Comparison of ENCODE assay signal across 25 mouse cellular contexts in the genomic region with DNA sequence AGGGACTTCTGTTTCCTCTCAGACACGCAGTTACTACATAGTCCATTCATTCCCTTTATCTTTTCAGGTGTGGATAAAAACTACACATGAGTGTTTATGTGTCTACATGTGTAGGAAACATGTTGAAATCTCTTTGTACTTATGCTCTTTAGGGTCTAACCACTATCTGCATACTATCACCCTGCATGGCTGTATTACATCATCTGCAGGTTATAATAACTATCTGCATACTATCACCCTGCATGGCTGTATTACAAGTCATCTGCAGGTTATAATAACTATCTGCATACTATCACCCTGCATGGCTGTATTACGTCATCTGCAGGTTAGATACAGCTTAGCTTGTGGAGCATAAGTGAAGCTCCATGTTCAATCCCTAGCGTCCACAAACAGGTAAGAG.
"Had no signal": no experiment of that assay in that cellular context is flagged by ENCODE, and none has a peak within 500 bp of the region (broad histone marks: within the 10 kb centered on the region; RNA-seq: fewer than 3 reads in every experiment).

No protein-coding gene starts in this region.

- H3K9ac ChIP-seq: heart, embryonic 13.5 days; heart, embryonic 15.5 days; hindbrain, embryonic 13.5 days; hindbrain, embryonic 15.5 days; kidney, embryonic 15.5 days; limb, embryonic 12.5 days; liver, embryonic 13.5 days had no signal

- H3K9me3 ChIP-seq: heart, embryonic 13.5 days; heart, embryonic 15.5 days; hindbrain, embryonic 13.5 days; hindbrain, embryonic 15.5 days; kidney, embryonic 15.5 days; limb, embryonic 10.5 days; limb, embryonic 12.5 days; liver, embryonic 13.5 days had no signal

- H3K27ac ChIP-seq: gastrocnemius, adult 2 months; heart, embryonic 13.5 days; heart, embryonic 15.5 days; hindbrain, embryonic 13.5 days; hindbrain, embryonic 15.5 days; hindbrain, postnatal 0 days; kidney, embryonic 15.5 days; kidney, postnatal 0 days; layer of hippocampus, adult 2 months; left cerebral cortex, adult 2 months; limb, embryonic 10.5 days; limb, embryonic 12.5 days; liver, embryonic 13.5 days had no signal

- H3K4me1 ChIP-seq: heart, embryonic 13.5 days; heart, embryonic 15.5 days; hindbrain, embryonic 13.5 days; hindbrain, embryonic 15.5 days; kidney, embryonic 15.5 days; limb, embryonic 10.5 days; limb, embryonic 12.5 days; liver, embryonic 13.5 days had no signal

- ATAC-seq: hindbrain, postnatal 0 days; intestine, embryonic 16.5 days had no signal

- DNase-seq: gastrocnemius, adult 2 months; gastrocnemius, postnatal 10 days; gastrocnemius, postnatal 25 days; heart, adult 18-20 months; heart, postnatal 14 days; heart, postnatal 36 days; kidney, adult 11 months; kidney, adult 2 months; kidney, adult 9 months; kidney, postnatal 25 days; kidney, postnatal 4 days; liver; liver, embryonic 13.5 days had no signal

- H3K4me3 ChIP-seq: gastrocnemius, adult 2 months; heart, embryonic 13.5 days; heart, embryonic 15.5 days; hindbrain, embryonic 13.5 days; hindbrain, embryonic 15.5 days; kidney, embryonic 15.5 days; layer of hippocampus, adult 2 months; left cerebral cortex, adult 2 months; limb, embryonic 10.5 days; limb, embryonic 12.5 days; liver, embryonic 13.5 days had no signal

- H3K27me3 ChIP-seq: heart, embryonic 13.5 days; heart, embryonic 15.5 days; hindbrain, embryonic 13.5 days; hindbrain, embryonic 15.5 days; kidney, embryonic 15.5 days; limb, embryonic 12.5 days; liver, embryonic 13.5 days had no signal
